Mouse (Mus musculus) heart, postnatal 4 days (tissue): Measurements from ENCODE around the gene Gm266. TPM values are rescaled to one million over a fixed set of nuclear protein-coding genes. Genes with fewer than 3 reads are reported as not detected.
"Not testable (repeated sequence)": the region's sequence is repeated elsewhere in the genome, so short reads cannot be mapped to it uniquely, and the experiment has no call there.

ENCODE experiments used
- DNase-seq: peaks from one replicate; pipeline ENCODE4 v3.0.0; 2021
- total RNA-seq, 2 experiments: library from RNA; stranded (reverse); gene quantifications; 2 replicates each; pipeline ENCODE4 v1.2.3; 2021

The Gm266 gene
- 1 to 10 TPM in 1 of 2 experiments, under 1 TPM in 1; 0.88 to 1.6 TPM for total RNA-seq

DNA sequence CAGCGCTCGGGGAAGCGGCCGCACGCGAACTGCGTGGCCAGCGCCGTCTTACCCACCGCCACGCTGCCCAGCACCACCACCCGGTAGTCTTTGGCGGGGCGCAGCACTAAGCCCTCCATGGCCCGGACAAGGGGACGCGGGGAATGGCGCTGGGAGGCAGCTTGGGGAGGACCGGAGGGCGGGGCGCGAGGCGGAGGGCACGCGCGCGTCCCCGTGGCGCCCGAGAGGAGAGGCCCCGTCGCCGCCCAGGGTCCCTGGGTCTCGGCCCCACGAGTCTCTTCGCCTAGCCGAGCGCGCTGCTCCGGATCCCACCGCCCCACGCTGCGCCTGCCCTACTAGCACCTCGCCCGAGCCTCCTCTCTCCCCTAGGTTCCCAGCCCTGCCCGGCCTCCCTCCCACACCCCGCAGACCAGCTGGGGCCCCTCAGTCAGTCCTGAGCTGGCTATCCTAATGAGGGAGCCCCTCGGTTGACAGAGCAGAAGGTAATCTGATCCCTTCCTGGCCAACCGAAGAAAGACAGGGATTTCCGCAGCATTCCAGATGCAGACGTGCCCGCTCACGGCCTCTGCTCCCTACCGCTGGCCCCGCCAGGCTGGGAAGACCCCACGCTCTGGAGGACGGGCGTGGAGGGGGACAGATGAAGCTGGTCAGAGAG is at the start of gene Gm266:
Gene Gm266, minus strand, starts transcription at position 172 of the 655 bp plus-strand sequence.
- peak; percentile 42 for DNase-seq

DNA sequence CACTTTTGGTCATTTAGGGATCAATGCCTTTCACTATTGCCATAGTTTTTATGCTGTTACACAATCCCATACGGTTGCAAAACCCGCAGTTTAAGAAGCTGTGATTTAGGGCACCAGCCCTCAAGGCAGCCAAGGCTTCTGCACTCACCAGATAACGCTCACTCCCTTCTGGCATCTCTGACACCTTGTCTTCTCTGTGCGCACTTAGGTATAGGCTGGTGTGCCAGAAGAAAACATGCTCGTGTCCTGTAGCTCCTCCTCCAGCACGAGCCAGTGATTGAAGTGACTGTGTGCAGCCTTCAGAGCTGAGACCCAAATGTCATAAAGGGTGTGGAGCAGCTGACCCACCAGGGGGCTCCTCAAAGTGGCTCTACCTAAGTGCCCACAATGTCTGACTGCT is 49.7 kb upstream of the Gm266 start:
- DNase-seq: no peak

- no peak for DNase-seq
Observed at GRCm38 (mm10) chr12:111533096-111533794, 47.6 kb upstream of the Gm266 start.

DNA sequence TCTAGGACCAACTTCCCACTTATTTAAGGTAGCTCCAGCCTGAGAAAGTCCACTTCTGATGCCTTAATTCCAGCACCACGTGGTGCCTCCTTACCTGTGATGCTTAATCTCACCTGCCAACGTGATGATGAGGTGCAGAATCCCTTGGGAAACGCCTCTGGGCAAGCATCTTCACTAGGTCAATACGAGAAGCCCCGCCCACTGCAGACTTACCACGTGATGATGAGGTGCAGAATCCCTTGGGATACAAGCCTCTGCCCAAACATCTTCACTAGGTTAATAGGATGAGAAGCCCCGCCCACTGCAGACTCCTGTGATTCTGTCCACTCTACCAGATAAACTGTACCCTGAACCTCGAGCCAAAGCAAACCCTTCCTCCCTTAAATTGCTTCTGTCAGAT is 43.6 kb upstream of the Gm266 start:
- DNase-seq: no peak

DNA sequence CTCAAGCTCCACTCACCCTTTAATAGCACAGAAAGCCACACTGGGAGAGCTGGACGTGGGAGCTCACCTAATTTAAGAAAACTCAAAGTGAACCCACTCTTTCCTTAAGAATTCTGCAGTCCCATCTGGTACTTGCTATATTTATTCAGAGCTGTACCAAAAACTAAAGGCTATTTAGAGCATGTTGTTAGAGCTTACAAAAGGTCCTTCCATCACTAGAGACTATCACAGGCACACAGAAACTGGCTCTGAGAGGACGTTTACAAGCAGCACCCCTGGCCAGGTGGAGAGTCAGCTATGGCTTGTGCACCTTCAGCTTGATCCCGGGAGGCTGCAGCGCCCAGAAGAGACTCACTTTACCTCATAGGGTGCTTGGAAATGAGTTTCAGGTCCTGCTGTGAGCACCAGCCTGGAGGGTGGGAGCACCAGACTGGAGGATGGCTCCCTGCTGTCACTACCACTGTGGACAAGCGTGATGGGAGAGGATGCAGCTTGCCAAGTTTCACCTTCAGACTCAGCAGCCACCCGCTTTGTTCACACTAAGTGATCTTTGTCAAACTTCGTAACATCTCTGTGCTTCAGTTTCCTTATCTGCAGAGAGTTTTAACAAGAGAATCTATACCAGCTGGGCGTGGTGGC is 42.1 kb upstream of the Gm266 start:
- DNase-seq: no peak

- no peak for DNase-seq
Observed at GRCm38 (mm10) chr12:111524883-111525282, 39.3 kb upstream of the Gm266 start.

- DNase-seq: no peak
Observed at GRCm38 (mm10) chr12:111524469-111524868, 38.8 kb upstream of the Gm266 start.

GRCm38 (mm10) chr12:111520994-111521393 is 35.4 kb upstream of the Gm266 start:
- no peak for DNase-seq

- no peak for DNase-seq
Observed at GRCm38 (mm10) chr12:111519821-111520220, 34.2 kb upstream of the Gm266 start.

- DNase-seq: no peak
Observed at GRCm38 (mm10) chr12:111518391-111518790, 32.8 kb upstream of the Gm266 start.

DNA sequence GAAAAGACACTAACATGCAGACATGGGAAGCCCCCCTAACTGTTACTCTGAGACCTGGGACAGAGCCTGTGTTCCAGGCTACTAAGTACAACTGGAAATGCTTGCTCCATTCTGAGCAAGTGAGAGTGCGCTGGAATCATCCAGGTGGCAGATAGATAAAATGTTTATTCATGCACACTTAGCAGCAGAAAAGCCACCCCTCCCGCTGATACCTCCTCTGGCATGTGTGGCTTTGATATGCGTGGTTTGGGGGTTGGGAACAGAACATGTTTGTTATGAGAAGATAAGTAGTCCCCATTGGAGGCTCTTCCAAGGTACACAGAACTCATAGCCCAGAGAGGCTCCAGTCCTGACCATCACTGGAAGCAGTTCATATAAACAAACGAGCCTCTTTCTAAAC is 32.3 kb upstream of the Gm266 start:
- DNase-seq: no peak

DNA sequence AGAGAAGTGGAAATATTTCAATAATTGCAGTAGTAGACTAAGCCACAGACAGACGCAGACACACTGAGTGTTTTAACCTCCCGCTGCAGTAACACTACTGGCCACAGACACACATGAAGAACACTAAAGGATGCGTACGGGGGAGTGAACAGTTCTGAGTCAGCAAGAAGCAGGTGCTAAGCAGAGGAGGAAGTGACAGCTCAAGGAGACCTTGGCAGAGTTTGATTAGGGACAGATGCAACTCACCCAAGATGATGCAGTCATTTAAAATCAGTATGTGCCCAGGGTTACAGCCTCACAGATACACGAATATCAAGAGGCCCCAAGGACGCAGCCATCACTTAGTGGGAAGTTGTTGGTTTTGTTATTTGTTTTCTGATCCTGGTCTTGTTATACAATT is 31.2 kb upstream of the Gm266 start:
- no peak for DNase-seq

- DNase-seq: no peak
Observed at GRCm38 (mm10) chr12:111515920-111516319, 30.3 kb upstream of the Gm266 start.

DNA sequence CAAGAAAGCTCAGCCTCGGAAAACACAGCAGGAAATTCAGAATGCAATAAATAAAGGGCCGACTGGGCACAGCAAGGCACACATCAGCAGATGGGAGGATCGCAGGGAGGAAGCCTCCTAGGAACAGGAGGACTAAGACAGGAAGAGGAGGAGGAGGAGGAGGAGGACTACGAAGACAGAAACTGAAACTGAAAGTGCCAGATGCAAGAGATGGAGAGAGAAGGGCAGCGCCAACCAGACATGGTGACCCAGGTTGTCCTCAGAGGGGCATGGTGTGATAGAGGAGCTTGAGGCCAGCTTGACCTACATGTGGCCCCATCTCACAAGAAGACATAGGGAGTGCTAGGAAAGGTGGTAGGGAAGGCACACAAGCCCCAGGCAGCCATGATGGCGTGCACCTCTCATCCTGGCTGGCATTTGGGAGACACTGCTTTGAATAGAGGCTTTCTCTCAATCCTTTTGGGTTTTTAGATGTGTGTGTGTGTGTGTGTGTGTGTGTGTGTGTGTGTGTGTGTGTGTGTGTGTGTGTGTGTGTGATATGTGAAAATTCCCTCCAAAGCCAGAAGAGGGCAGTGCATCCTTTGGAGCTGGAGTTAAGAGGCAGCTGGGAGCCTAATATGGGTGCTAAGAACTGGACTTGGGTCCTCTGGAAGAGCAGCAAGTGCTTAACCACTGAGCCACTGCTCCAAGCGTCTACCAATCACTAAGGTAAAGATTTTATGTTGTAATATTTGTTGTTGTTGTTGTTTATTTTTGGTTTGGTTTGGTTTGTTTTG is 29.4 kb upstream of the Gm266 start:
- no peak for DNase-seq

- DNase-seq: no peak
Observed at GRCm38 (mm10) chr12:111514231-111514792, 28.7 kb upstream of the Gm266 start.

GRCm38 (mm10) chr12:111513673-111514072 is 28.1 kb upstream of the Gm266 start:
- peak; percentile 45 for DNase-seq

DNA sequence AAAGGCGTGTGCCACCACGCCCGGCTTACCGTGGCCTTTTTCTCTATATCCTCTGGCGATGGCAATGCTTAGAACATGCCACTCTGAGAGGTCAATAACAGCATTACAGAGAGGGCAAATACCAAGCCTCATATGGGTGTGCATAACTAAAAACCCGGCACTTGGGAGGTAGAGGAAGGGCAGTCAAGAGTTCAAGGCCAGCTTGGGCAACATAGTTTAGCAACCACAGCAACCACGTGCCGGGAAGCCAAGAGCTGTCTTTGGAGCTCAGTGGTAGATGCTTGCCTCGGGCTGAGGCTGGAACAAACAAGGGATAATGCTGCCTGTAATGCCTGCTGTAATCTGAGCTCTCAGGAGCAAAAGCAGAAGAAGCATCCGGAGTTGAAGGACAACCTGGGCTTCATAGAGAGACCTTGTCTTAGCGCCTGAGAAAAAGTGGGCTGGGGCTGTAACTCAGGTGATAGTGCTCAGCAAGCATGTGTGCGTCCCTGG is 27.0 kb upstream of the Gm266 start:
- no peak for DNase-seq

- not testable (repeated sequence) for DNase-seq
Observed at GRCm38 (mm10) chr12:111508438-111508837, 22.8 kb upstream of the Gm266 start.

GRCm38 (mm10) chr12:111507962-111508361 is 22.3 kb upstream of the Gm266 start:
- DNase-seq: no peak

GRCm38 (mm10) chr12:111507001-111507400 is 21.4 kb upstream of the Gm266 start:
- no peak for DNase-seq

DNA sequence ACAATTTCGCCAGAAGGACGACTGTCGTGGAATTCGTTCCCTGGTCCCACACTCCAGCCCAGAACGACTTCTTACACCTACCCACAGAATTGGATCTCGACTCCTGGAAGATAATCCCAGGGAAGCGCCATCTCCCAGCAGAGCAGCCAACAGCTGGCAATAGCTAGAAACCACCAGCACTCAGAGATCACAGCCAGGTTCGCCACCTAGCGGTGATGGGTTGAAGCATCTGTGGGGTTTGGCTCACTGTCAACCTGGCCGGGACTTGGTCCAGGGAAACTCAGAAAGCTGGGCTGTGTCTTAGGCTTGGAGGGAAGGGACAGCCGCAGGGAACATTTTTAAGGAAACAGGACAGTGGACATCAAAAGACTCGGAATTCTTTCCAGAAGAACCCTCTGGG is 19.3 kb upstream of the Gm266 start:
- DNase-seq: peak; percentile 97

- no peak for DNase-seq
Observed at GRCm38 (mm10) chr12:111503571-111503970, 17.9 kb upstream of the Gm266 start.
